Mouse (Mus musculus) frontal cortex, adult (tissue): Measurements from ENCODE around the gene Pgc.

ENCODE experiments used
- ATAC-seq: cut with Nextera tagmentation; 2 replicates; pipeline ENCODE4 v1.9.2; 2017; ENCODE audit warnings: mild to moderate bottlenecking, moderate library complexity, mixed read lengths; ENCODE audit not compliant: low TSS enrichment

The Pgc gene

DNA sequence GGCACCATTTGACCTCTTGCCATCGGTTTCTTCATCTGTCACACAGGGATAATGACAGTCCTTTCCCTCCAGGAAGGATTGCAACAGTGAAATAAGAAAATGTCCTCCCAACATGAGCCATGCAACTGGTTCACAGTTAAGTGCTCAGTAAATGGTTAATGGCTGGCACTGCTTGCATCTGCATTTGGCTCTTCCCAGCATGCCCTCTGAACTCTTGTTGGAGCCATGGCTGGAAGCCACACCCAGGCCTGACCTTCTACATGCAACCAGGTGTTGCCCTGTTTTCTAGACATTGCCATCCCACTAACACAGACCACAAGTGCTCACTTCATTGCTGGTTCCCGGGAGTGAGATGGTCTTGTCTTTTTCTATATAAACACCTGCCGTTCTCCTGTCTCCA is 18.7 kb upstream of the Pgc start:
- ATAC-seq, result no peak

GRCm38 (mm10) chr17:47708972-47709371 is 17.7 kb upstream of the Pgc start:
- ATAC-seq, result no peak

DNA sequence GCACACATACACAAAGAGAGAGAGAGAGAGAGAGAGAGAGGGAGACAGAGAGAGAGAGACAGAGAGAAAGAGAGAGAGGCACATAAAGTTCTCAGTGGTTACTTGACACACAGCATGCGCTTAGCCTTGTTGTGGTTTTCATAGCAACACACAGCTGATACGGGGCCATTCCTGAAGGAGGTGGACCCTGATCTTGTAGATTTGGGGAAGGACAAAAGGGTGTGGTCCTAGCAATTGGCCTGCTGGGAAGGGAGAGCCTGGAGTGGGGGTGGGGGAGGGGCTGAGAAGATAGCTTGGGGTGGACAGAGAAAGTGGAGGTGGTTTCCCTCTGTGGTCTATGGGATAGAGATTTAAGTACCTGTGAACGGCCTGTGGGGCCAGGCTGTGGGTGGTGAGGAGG is 16.6 kb upstream of the Pgc start:
- no peak for ATAC-seq

DNA sequence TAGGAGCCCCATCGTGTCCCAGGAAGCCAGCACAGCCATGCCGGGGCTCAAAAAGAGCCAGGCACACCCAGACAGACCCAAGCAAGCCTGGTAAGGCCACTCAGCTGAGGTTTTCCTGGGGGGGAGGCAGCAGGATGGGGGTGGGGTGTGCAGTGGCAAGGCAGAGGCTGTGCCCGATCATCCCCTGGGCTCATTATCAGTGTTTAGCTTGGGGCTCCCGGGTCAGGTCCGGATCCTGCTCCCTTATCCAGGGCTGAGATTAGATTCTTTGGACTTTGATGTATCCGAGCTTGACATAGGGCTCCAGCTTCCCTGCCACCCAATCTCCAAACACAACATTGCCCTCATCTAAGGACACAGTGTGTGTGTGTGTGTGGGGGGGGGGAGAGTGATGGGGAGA is 14.8 kb upstream of the Pgc start:
- no peak for ATAC-seq

GRCm38 (mm10) chr17:47712889-47713571 is 13.6 kb upstream of the Pgc start:
- ATAC-seq, result peak; percentile 50; the same call in 1 of the 2 replicates

GRCm38 (mm10) chr17:47715037-47715436 is 11.6 kb upstream of the Pgc start:
- ATAC-seq, result no peak

DNA sequence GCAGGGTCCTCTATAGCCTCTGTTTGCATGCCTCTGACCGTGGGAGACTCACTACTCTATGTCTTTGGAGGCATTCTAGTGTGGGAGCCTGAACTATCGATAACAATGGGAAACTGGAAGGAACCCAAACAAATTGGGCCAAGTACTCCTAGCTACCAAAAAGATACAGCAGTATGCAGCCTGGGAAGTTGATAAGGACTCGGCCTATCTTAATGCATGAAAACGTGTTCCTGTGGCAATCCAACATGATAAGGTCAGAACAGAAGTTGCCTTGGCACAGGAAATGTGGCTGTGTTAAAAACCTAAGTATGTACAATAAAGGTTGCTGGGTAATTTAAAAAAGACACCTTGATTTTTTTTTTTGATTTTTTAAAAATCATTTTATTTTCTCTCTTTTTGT is 5.5 kb upstream of the Pgc start:
- ATAC-seq, result no peak

GRCm38 (mm10) chr17:47730633-47731575 is 4.3 kb downstream of the Pgc start:
- no peak for ATAC-seq

DNA sequence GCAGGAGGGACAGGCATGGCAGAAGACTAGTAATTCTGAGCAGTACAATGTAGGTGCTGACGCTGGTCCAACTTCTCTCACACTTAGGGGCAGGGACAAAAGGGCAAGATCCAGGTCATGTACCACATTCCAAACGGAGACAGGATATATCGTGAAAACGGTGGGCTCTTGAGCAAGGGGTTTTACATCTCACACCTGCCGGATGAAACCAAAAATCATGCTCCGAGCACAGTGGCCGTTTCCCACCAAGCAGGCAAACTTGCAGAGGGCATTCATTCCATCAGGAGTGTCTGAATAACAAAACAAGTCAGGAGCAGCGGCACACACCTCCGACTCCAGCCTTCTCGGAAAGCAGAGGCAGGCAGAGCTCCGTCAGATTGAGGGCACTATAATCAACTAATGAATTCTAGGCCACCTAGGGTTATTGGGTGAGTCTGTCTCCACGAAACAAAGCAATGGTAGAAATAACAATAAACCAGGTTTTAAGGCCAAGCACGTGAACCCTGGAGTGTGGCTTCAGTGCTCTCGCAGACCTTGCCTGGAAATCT is 9.0 kb downstream of the Pgc start:
- ATAC-seq, result no peak

DNA sequence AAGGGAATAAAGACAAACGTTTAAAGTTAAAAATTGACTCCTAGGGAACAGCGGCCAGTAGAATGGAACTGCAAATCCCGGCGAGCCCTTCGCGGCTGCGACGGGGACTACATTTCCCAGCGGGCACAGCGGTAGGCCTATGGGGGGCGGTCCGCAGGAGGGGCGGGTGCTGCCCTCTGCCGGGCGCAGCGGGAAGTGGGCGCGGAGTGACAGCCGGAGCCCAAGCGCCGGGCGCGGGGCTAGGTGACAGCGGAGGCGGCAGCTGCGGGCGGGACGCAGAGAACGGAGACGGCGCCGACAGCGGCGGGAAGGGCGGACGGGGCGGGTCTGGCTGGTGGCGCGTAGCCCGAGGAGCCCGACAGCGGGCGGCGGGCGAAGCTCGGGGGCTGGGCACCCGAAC is 10.2 kb downstream of the Pgc start, which contains the start of gene Tfeb:
Gene Tfeb (plus strand): TSS at position 175 of the 400 bp plus-strand sequence.
- ATAC-seq, result peak; percentile 87

- ATAC-seq, result peak; percentile 56
These were observed 10.8 kb downstream of the Pgc start for GRCm38 (mm10) chr17:47737271-47738065.

DNA sequence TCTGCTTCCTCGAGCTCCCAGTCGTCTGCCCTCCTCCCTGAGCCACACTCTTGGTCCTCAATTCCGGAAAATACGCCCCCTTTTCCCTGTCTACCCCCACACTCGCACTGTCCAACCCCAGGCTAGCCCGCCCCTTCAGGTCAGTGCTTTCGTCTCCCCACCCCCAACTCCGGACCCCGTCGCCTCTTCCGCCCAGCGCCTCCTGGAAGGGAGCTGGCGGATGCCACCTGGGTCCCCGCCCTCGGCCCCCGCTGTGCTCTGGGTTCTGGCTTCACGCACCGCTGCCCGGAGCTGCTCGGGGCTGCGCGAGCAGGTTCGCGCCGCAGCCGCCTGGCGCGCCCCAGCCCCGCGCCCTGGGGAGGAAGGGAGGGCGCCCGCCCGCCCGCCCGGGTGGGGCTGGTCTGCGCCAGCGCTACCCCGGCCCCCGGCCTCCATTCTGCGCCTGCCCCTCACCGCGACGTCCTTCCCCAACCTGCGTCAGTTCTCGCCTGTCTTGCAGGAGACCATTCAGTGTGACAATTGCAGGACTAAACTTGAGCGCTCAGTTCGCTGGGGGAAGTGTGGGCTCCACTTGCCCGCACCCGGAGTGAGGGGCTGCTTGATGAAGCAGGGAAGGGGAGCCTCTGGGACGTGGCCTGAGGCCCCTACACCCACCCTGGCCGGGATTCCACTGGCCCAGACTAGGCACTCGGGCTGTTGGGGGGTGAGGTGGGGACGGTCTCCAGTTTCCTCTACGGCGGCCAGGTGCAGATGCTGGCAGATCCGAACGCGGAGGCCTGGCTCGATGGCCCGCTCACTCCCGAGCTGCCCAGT is 11.6 kb downstream of the Pgc start:
- peak; percentile 1; the same call in 1 of the 2 replicates for ATAC-seq

GRCm38 (mm10) chr17:47738879-47739798 is 12.5 kb downstream of the Pgc start:
- no peak for ATAC-seq

- ATAC-seq, result no peak
These were observed 13.5 kb downstream of the Pgc start for GRCm38 (mm10) chr17:47740186-47740585.

GRCm38 (mm10) chr17:47742991-47743734 is 16.5 kb downstream of the Pgc start:
- no peak for ATAC-seq

GRCm38 (mm10) chr17:47744086-47744485 is 17.4 kb downstream of the Pgc start:
- ATAC-seq, result no peak

DNA sequence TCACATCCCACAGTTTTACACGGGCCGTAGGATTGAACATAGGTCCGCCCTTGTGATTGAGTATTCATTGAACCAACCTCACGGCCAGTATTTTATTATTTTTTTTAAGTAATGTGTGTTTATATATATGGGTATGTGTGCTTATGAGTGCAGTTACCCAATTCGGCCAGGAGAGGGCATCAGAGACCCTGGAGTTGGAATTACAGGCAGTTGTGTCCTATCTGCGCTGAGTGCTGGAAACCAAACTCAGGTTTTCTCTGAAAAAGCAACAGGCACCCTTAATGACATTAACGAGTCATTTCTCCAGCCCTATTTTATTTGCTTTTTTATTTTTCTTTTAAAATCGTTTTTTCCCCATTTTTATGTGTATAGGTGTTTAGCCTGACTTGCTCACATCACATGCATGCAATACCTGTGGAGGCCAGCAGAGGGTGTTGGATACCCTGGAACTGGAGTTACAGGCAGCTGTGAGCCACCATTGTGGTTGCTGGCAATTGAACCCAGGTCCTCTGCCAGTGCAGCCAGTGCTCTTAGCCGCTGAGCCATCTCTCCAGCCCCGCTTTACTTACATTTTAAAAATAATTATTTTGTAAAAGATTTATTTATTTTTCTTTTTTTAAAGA is 18.2 kb downstream of the Pgc start:
- no peak for ATAC-seq

GRCm38 (mm10) chr17:47748791-47749553 is 22.3 kb downstream of the Pgc start:
- ATAC-seq, result no peak; the same call in 1 of the 2 replicates
